Mouse (Mus musculus) bone marrow, adult 2 months (tissue): ENCODE results near the gene Ifnb1. TPM values are rescaled to one million over a fixed set of nuclear protein-coding genes. Genes with fewer than 3 reads are reported as not detected.
A peak's percentile ranks its signal among the peaks of the same experiment; 100 is the strongest.
"Not testable (repeated sequence)": the region's sequence is repeated elsewhere in the genome, so short reads cannot be mapped to it uniquely, and the experiment has no call there.

Experiments used
- H3K27ac ChIP-seq: fragments of 200-500 bp; 2 replicates; pipeline ENCODE4 v1.5.1; 2012; ENCODE audit warnings: low read depth, mild to moderate bottlenecking, control low read depth, inconsistent platforms, low read length; ENCODE audit not compliant: control insufficient read depth, poor library complexity, insufficient read depth
- H3K4me1 ChIP-seq: fragments of 200-500 bp; 2 replicates; pipeline ENCODE4 v1.6.1; 2011; ENCODE audit warnings: low read length; ENCODE audit not compliant: control insufficient read depth, insufficient read depth
- H3K4me3 ChIP-seq: fragments of 200-500 bp; replicated peaks from 2 replicates; pipeline ENCODE3; 2011; ENCODE audit warnings: mild to moderate bottlenecking, low read depth, low read length, control low read depth; ENCODE audit not compliant: control insufficient read depth
- CTCF ChIP-seq: fragments of 200-500 bp; IDR thresholded peaks from 2 replicates; pipeline ENCODE4 v1.5.1; 2011; ENCODE audit warnings: low read length, control low read depth; ENCODE audit not compliant: control insufficient read depth, insufficient read depth
- POLR2A ChIP-seq: fragments of 200-500 bp; IDR thresholded peaks from 2 replicates; pipeline ENCODE4 v1.6.1; 2011; ENCODE audit warnings: low read depth, mild to moderate bottlenecking, control low read depth, low read length, borderline replicate concordance; ENCODE audit not compliant: control insufficient read depth
- WGBS: fragments of 180-500 bp; shearing (Covaris S2); methylation state at CpG from one replicate; pipeline ENCODE4 v1.1.7; 2018; 5-methylcytosine and 5-hydroxymethylcytosine counted together
- polyA plus RNA-seq: library from polyadenylated mRNA; stranded (reverse); fragments of >200 nt; gene quantifications from 2 replicates; pipeline ENCODE4 v1.2.4, GENCODE M21; 2011; ENCODE audit warnings: low replicate concordance; ENCODE audit not compliant: missing spikeins, insufficient read depth, insufficient read length

The Ifnb1 gene
- polyA plus RNA-seq, result not detected in 2 replicates

DNA sequence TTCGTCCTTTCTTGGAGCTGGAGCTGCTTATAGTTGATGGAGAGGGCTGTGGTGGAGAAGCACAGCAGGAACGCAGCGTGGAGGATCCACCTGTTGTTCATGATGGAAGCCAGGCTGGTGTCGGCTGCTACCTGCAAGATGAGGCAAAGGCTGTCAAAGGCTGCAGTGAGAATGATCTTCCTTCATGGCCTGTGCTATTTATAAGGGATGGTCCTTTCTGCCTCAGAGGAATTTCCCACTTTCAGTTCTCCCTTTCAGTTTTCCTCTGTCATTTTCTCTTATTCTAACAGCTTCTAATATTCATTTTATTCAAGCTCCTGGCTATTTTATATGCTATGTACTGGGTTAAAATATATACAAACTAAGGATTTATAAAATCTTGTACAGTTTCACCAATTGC is at the start of gene Ifnb1:
Gene Ifnb1 (minus strand): TSS at position 101 of the 400 bp plus-strand sequence.
- Histone ChIP-seq H3K27ac (no peak within 1 kb of the TSS), H3K4me1 (peaks cover 1% of the 10 kb centered on the region; the same call in 1 of the 2 replicates), H3K4me3 (no peak within 1 kb of the TSS)
- 86% methylated on average over 4 of the region's 4 CpGs for WGBS
- no peak for TF ChIP-seq CTCF
- TF ChIP-seq POLR2A, result no peak

DNA sequence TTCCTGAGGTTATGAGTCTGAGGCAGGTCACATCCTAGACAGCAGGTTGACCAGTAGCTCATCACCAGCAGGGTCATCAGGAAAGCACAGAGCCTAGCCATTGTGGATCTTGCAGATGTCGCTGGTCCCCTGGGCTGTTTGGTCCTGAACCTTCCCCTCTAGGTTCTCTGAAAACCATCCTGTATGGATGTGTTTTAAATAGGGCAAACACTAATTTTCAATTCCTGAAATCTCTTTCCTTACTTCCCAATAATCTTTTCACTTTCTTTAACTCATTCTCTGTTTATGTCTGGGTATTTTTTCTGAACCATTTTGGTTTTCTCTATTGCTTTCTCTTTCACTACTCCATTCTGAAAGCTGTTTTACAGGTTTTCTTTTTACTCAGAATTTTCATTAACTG is 49.1 kb upstream of the Ifnb1 start, which contains the start of gene Ifna14:
Gene Ifna14 (minus strand): TSS at position 101 of the 400 bp plus-strand sequence.
- Histone ChIP-seq H3K27ac (no peak within 1 kb of the TSS), H3K4me3 (no peak within 1 kb of the TSS), H3K4me1 (no peaks in the 10 kb centered on the region)
- TF ChIP-seq CTCF, result no peak
- TF ChIP-seq POLR2A, result no peak
- 80% methylated on average over 1 of the region's 1 CpGs for WGBS

DNA sequence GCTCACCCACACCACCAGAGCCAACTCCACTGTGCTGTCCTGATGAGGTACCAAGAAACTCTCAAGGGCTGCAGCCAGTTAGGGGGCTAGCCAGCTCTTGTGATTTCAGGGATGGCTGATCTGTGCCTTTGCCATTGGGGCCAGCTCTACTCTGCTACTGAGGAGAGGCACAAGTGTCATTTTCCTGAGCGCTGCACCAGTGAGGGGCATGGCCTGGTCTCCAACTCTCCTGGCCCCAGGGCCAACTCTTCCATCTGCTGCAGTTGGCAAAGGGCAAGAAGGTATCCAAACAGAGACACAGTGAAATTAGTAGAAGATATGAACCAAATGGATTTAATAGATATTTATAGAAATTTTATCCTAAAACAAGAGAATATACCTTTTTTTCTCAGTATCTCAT is 39.2 kb upstream of the Ifnb1 start:
- WGBS, result 75% methylated on average over 1 of the region's 1 CpGs
- Histone ChIP-seq H3K27ac (no peak overlapping the region), H3K4me1 (no peaks in the 10 kb centered on the region), H3K4me3 (no peak overlapping the region)
- TF ChIP-seq CTCF (no peak), POLR2A (no peak)

DNA sequence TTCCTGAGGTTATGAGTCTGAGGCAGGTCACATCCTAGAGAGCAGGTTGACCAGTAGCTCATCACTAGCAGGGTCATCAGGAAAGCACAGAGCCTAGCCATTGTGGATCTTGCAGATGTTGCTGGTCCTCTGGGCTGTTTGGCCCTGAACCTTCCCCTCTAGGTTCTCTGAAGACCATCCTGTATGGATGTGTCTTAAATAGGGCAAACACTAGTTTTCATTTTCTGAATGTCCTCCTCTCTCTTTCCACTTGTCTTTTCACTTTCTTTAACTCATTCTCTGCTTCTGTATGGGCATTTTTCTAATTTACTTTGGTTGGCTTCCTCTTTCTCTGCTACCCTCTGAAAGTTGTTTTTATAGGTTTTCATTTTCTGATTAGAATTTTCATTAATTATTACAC is 35.6 kb upstream of the Ifnb1 start, which contains the start of gene Ifna15:
Gene Ifna15 (minus strand): TSS at position 101 of the 400 bp plus-strand sequence.
- not testable (repeated sequence) for H3K4me1 ChIP-seq, H3K27ac ChIP-seq, H3K4me3 ChIP-seq

DNA sequence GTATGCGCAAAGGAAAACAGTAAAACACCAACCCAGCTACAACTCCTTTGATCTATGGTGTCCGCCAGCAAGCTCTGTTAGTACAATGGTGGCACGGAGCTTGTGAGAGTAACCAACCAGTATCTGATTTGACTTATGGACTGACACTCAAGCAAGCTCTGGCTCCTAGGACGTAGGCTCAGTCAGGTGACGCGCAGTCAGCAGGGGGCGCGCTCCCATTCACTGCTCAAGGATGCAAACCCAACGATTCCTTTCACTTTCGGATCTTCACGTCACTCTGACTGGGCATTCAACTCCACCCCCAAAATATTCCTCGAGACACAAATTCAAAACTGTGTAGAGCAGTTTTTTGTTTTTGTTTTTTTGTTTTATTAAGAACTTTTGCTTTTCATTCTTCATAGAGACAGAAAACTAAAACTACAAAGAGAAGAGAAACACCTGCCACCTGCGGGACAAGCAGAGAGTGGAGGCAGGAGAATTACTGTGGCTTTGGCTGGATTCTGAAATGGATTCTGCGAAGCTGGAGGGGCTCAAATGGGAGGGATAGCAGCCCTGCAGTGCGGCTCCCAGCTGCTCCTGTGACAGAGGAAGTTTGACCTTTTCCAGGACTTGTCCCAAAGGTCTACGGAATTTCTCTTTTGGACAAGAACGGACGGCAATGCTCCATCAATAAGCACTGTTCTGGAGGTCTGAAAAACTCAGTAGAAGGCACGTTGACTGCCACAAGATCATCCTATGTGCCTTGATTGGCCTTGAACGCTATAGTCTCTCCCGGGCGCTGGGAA is 27.8 kb upstream of the Ifnb1 start:
- WGBS, result 12% methylated on average over 22 of the region's 22 CpGs
- peak; percentile 31; the same call in 1 of the 2 replicates for TF ChIP-seq POLR2A
- peak; percentile 99 for TF ChIP-seq CTCF

DNA sequence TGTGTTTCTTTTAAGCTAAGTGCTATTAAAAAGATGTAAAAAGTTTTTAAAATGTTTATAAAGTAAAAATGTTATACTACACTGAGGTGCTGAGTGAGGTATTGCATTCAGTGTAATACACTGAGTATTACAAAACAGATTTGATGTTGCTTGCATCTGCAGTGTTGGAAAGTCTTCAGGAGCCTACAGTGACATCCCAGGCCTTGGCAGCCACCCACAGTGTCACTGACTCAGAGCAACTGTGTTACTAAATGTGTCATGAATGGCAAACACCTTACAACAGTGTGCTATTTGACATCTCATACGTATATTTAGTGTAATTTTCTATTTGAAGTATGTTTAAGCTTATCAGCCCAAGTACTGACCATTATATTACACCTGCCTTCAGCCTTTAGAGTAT is 25.4 kb upstream of the Ifnb1 start:
- H3K27ac ChIP-seq, result no peak overlapping the region
- no peak for TF ChIP-seq POLR2A
- TF ChIP-seq CTCF, result no peak
- no peak overlapping the region for H3K4me3 ChIP-seq
- 81% methylated on average over 1 of the region's 1 CpGs for WGBS
- H3K4me1 ChIP-seq, result no peaks in the 10 kb centered on the region; the same call in 1 of the 2 replicates

More for the DNA sequence above, 27.8 kb upstream of the Ifnb1 start:
- Histone ChIP-seq H3K27ac (no peak overlapping the region), H3K4me1 (no peaks in the 10 kb centered on the region; the same call in 1 of the 2 replicates), H3K4me3 (peak overlapping the region; percentile 52)

DNA sequence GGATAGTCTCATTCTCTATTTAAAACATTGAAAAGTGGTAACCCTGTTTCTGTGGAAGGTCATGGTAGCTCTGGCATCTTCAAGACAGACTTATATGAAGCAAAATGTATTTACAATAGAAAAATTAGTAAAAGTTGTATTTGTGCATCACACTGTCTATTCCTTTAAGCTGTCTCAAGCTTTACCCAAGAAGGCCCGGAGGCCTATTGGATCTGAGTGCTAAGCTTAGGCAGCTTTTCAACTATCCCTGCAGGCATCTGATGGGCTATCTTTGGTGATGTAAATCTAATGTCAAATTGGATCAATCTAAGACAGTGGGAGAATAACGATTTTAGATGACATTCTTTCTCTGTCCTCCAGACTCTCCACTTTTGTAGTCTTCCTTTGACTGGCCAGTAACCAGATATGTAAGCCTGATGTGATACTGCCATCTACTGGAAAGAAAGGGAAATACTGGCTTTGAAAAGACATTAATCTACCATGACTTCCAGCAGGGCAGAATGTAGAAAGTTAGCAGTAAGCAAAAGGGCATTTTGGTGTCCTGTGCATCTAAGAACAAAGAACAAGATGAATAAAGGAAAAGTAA is 21.2 kb upstream of the Ifnb1 start:
- TF ChIP-seq POLR2A (no peak), CTCF (peak; percentile 47)
- H3K4me3 ChIP-seq, result no peak overlapping the region
- 47% methylated on average over 2 of the region's 2 CpGs for WGBS
- no peak overlapping the region for H3K27ac ChIP-seq
- H3K4me1 ChIP-seq, result no peaks in the 10 kb centered on the region

DNA sequence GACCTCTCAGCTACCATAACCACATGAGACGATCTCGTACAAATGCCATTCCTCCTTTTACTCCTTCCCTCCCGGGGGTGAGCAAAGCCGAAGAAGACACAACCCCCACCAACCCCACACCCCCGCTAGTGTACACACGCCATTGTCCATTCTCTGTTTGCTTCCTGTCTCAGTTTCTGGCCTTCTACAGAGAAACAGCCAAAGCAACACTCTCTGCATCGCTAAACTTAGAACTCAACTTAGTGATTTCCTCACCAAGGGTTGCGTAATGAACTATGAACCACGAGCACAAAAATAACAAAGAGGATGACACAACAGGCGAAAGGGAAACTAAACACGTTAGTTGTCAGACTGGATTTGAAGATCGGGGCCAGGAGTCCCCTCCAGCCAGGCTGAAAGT is 14.8 kb upstream of the Ifnb1 start:
- Histone ChIP-seq H3K4me3 (peak overlapping the region; percentile 64), H3K27ac (peak overlapping the region; percentile 77), H3K4me1 (no peaks in the 10 kb centered on the region; the same call in 1 of the 2 replicates)
- WGBS, result 8% methylated on average over 12 of the region's 12 CpGs
- no peak for TF ChIP-seq POLR2A
- TF ChIP-seq CTCF, result no peak
